Mouse (Mus musculus) cerebellum, adult 9-11 months (tissue): ENCODE results near the gene Ccdc142.

Source experiments
- DNase-seq: peaks from one replicate; pipeline ENCODE4 v3.0.0; 2022

Ccdc142 gene

DNA sequence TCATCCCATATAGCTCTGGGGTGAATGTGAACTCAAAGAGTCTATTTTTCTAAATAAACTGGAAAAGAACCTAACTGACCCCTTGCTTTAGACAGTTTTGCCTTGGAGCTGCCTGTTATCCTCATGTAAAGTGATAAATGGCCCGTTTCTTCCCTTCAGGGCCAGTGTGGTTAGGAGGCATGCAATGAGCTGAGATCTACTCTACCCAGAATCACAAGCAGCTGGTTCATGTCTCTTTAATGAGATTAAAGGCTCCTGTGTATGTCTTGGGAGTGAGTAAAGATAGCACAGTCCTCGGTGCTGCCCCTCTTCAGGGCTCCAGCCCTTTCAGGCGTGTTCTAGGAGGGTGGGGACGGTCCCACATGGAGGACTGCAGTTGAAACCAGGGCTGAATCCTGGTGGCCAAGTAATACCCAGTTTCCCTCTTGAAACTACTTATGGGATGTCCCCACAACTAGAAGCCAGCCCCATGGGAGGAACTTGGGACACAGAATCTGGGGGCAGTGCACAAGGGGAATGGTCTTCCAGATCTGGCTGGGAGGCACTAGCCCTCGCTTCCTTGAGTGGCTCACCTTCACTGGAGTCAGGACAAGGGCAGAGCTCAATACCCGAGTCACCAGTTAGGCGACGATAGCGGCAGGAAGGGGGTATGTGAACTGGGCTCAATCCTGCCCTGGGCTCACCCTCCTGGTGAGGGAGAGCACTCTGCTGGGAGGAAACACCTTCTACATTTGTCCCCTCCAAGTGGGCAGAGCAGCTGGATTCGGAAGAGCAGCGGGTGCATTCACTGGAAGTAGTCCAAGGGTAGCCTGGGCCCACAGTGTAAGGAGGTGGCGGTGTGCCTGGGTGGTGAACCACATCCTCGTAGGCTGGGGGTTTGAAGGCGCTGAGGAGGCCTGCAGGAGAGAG, 17.7 kb downstream of the Ccdc142 start:
- no peak for DNase-seq

GRCm38 (mm10) chr6:83119734-83120051, 18.3 kb downstream of the Ccdc142 start:
- DNase-seq, result peak; percentile 70

DNA sequence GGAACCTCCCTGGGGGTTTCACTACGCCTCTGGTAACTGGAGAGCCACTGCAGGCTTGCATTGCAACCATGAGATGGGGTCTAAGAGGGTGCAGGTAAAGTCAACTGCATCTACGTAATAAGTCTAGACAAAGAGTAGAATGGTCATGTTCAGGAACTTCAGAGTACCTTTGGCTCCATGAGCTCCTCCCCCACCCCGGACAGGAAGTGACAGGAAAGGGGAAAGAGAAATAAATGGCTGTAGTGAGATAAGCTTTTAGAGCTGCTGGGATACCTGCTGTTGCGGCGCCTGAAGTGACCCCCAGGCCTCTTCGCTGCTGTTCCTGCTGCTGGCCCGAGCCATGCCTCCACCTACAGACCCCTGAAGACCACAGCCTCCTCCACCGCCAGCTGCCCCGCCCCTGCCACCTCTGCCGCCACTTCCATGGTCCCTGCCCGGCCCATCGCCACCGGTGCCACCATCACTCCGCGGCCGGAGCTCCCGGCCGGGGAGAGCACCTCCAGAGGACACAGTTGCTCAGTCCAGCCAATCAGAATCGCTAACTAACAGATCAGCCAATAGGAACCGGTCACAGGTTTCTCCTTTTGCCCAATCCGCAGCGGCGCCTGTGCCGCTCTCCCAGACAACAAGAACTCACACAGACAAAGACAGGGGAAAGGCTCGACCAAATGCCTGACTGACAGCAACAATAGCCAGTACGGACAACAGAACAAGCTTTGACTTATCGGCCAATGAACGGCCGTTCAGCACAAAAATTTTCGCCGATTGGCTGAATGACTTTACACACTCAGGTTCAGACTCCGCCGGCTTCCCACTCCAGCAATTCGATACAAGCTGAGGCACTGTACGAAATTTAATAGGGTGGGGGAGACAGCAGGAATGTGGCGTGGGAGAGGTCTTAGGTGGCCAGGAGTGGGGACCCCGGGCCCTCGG, 19.8 kb downstream of the Ccdc142 start, which contains the start of gene Wbp1:
TSS of gene Wbp1 (minus strand) at position 630 of the 933 bp plus-strand sequence.
- peak; percentile 99 for DNase-seq

DNA sequence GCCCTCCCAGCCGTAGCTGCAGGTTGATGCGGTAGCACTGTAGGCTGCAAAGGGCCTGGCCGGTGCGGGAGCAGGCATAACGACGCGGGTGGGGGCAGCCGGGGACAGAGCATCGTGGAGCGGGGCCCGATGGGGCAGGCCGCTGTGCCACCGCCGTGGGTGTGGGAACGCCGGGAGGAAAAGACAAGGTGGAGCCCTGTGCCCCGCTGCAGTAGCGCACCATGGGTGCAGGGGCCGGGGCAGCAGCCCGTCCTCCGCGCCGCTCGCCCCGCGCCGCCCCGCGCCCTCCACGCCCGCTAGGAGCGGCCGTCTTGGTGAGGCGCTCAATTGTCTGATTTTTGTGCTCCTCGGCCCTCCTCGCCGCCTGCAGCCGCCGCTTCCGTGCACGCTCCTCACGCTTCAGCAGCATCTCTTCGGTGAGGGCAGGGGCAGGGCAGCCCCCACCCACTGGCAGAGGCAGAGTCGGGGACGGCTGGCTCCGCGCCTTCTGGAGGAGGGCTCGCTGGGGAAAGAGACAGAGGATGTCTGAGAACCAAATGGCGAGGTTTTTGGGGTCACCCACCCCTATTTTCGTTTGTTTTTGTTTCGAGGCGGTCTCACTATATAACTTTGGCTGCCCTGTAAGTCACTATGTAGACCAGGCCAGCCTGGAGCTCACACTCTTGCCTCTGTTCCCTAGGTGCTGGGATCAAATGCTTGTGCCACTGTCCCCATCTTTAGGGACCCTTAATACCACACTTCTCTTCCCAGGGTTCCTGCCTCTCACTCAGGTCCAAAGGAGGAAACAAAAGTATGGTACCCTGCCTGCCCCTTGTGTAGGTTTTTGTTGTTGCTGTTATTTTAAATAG, 20.7 kb downstream of the Ccdc142 start:
- DNase-seq, result peak; percentile 67

GRCm38 (mm10) chr6:83122961-83123360, 21.6 kb downstream of the Ccdc142 start:
- DNase-seq, result no peak

- peak; percentile 91 for DNase-seq
Measured at GRCm38 (mm10) chr6:83124851-83125312, 23.5 kb downstream of the Ccdc142 start.

- DNase-seq, result no peak
Measured at GRCm38 (mm10) chr6:83125331-83125730, 23.9 kb downstream of the Ccdc142 start, which contains the start of gene Ino80b. TSS of gene Ino80b (minus strand) at chr6:83125431.

- no peak for DNase-seq
Measured at GRCm38 (mm10) chr6:83127419-83127818, 26.0 kb downstream of the Ccdc142 start.

DNA sequence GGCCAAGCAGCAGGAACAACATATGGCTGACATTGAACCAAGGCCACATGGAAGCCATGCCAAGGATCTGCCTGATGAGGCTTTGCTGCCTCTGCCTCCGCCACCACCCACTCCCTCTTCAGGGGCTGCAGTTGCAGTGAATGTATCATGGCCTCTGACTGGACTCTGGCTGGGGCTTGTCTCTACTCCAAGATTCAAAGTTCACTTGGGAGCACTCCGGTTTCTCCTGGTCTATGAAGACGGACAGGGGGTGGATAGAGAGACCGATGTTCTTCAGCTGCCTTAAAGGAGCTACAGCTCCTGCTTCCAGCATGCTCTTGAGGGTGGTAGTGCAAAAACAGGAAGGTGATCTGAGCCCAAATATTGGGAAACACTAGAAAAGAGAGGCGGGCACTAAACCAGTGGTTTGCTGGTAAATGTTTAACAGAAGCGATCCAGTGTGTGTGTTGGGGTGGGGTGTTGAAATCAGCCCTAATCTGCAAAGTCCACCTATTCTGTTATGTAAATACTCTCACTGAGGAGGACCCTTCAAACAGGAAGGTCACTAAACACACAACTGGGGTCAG, 30.2 kb downstream of the Ccdc142 start:
- no peak for DNase-seq

GRCm38 (mm10) chr6:83132176-83132919, 30.9 kb downstream of the Ccdc142 start:
- DNase-seq, result no peak

DNA sequence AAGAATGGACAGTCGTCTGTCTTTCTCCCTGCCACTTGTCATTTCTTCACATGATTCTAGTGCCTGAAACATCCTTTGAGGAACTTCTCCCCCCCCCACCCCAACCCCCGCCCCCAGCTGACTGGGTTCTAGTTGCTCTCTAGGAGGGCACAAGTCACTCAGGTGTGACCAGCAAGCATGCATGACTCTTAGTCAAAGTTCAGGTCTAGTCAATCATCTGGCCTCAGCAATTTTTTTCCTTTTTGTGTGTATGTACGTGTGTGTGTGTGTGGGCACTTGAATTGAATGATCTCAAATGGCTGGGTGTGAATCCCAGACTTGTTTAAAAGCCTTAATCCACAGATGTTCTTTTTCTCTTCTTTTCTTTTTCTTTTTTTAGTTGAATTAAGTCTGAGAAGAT, 32.8 kb downstream of the Ccdc142 start:
- DNase-seq, result no peak

DNA sequence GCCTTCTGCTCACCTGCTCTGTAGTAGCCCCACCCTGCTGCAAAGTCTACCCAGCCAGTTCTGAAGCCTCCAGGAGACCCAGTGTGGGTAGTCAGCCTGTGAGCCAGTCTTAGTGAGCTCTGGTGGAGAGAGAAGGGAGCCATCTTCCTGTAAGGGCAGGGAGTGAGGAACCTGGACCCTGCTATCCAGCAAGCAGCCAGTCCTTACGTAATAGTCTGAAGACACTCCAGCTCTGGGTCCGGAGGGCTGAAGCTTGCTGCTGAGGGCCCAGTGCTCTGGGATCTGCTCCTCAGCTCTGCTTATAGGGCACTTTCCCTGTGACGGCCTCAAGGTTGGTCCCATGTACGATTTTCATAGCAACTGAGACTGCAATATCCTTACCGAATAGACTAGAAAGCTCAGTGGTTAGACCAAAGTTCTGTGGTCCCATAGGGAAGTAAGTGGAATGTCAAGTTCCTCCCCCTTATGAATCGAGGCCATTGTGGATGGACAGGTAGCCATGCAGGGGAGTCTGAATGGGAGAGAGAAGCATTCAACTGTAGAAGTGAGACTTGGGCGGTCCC, 33.6 kb downstream of the Ccdc142 start, which contains the start of gene Rtkn:
TSS of gene Rtkn (plus strand) at position 513 of the 563 bp plus-strand sequence.
- no peak for DNase-seq

- DNase-seq, result no peak
Measured at GRCm38 (mm10) chr6:83135571-83136161, 34.3 kb downstream of the Ccdc142 start.

GRCm38 (mm10) chr6:83136291-83136880, 35.0 kb downstream of the Ccdc142 start:
- no peak for DNase-seq

- no peak for DNase-seq
Measured at GRCm38 (mm10) chr6:83136881-83137575, 35.6 kb downstream of the Ccdc142 start.

DNA sequence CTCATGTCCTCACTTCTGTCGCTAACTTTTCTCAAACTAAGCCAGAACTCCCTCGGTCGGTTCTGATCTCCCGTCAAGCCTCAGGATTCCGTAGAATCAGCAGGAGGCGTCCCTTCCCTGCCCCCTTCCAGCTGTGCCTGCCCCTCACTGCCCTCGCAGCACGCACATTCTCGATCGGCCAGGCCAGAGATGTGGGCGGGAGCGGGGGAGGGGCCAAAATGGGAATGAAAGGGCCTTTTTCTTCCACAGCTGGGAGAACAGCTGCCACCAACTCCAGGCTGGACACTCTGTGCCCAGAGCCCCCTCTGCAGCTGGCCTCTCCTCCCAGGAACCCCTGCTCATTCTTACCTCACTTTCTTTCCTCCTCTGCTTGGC, 36.2 kb downstream of the Ccdc142 start:
- DNase-seq, result peak; percentile 54

- no peak for DNase-seq
Measured at GRCm38 (mm10) chr6:83138056-83138455, 36.7 kb downstream of the Ccdc142 start.

DNA sequence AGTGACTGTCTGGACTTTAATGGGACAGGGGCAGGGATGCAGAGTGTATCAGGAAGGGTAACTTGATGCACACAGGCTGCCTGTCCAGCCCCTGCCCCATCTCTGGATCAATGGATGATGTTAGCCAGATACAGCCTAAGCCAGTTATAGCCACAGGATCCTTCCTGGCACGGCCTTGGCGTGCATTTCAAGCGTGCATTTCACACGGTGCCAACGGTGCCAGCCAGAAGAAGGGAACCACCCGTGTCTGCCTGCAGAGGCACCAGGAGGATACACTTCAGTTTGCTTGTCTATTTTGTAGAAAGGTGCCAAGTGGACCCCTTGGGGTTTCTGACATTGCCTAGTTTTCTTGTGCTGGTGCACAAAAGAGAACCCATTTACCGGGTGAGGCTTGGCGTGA, 38.6 kb downstream of the Ccdc142 start:
- DNase-seq, result no peak

DNA sequence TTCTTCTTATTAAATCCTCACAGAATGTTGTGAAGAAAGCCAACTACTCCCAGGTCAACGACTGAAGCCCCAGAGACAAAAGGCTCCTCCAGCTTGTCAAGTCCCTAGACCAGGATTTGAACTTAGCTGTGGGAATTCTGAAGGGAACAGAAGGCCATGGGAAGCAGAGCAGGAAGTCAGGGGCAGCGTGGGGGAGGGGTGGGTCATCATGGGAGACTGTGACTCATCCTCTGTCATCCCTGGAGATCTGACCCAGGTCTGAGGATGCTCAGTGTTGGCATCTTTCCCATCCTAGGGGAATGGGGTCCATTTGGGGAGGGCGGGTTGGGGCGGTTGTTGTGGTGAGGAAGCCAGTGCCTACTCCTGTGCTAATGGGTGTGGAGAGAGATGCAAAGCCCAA, 40.2 kb downstream of the Ccdc142 start:
- DNase-seq, result no peak
